Mouse (Mus musculus): ENCODE results near the gene Prr19. TPM values are rescaled to one million over a fixed set of nuclear protein-coding genes. Genes with fewer than 3 reads are reported as not detected.

The Prr19 gene
- polyA plus RNA-seq, 1 experiment from 2014 or later: 0.84 TPM

GRCm38 (mm10) chr7:25269029-25269428 is 32.2 kb upstream of the Prr19 start:
- WGBS: 39% methylated on average over 4 of the region's 4 CpGs
- no peaks in the 10 kb centered on the region for H3K27me3 ChIP-seq (ENCODE audit: insufficient read depth, low read length)
- H3K9me3 ChIP-seq (ENCODE audit: low read length): no peaks in the 10 kb centered on the region
- no peak for ATAC-seq (ENCODE audit: low FRiP score, low TSS enrichment)
- H3K4me1 ChIP-seq (ENCODE audit: insufficient read depth, low read length): peaks cover 25% of the 10 kb centered on the region
- H3K9ac ChIP-seq (replicated peaks; ENCODE audit: low read length): peak overlapping the region; percentile 85
- peaks cover 27% of the 10 kb centered on the region for H3K36me3 ChIP-seq (ENCODE audit: insufficient read depth, low read length)
- H3K4me2 ChIP-seq (replicated peaks; ENCODE audit: low read depth, low read length): peak overlapping the region; percentile 82
- H3K4me3 ChIP-seq (ENCODE audit: low read length): peak overlapping the region; percentile 76
- H3K27ac ChIP-seq (ENCODE audit: low read length): peak overlapping the region; percentile 74

- Histone ChIP-seq H3K4me1 (ENCODE audit: insufficient read depth, low read length) (peaks cover 32% of the 10 kb centered on the region), H3K27ac (ENCODE audit: low read length) (peak overlapping the region; percentile 74), H3K27me3 (ENCODE audit: insufficient read depth, low read length) (no peaks in the 10 kb centered on the region), H3K9ac (replicated peaks; ENCODE audit: low read length) (peak overlapping the region; percentile 85), H3K4me2 (replicated peaks; ENCODE audit: low read depth, low read length) (peak overlapping the region; percentile 82), H3K36me3 (ENCODE audit: insufficient read depth, low read length) (peaks cover 27% of the 10 kb centered on the region), H3K9me3 (ENCODE audit: low read length) (no peaks in the 10 kb centered on the region), H3K4me3 (ENCODE audit: low read length) (peak overlapping the region; percentile 76)
- 76% methylated on average over 8 of the region's 8 CpGs for WGBS
- ATAC-seq (ENCODE audit: low FRiP score, low TSS enrichment): no peak
These were observed 31.5 kb upstream of the Prr19 start for GRCm38 (mm10) chr7:25269545-25270271.

- Histone ChIP-seq H3K9me3 (ENCODE audit: low read length) (no peaks in the 10 kb centered on the region), H3K27ac (ENCODE audit: low read length) (peak overlapping the region; percentile 74), H3K4me1 (ENCODE audit: insufficient read depth, low read length) (peaks cover 42% of the 10 kb centered on the region), H3K36me3 (ENCODE audit: insufficient read depth, low read length) (peaks cover 27% of the 10 kb centered on the region), H3K27me3 (ENCODE audit: insufficient read depth, low read length) (no peaks in the 10 kb centered on the region), H3K4me2 (replicated peaks; ENCODE audit: low read depth, low read length) (no peak overlapping the region), H3K9ac (replicated peaks; ENCODE audit: low read length) (peak overlapping the region; percentile 85), H3K4me3 (ENCODE audit: low read length) (no peak overlapping the region)
- ATAC-seq (ENCODE audit: low FRiP score, low TSS enrichment): no peak
- 83% methylated on average over 35 of the region's 35 CpGs for WGBS
These were observed 30.3 kb upstream of the Prr19 start for GRCm38 (mm10) chr7:25270652-25271633.

- no peaks in the 10 kb centered on the region for H3K9me3 ChIP-seq (ENCODE audit: low read length)
- 0 out of 2 replicates have a peak overlapping the region, but pooled peaks have one; percentile 16 for H3K9ac ChIP-seq (replicated peaks; ENCODE audit: low read length)
- no peak for ATAC-seq (ENCODE audit: low FRiP score, low TSS enrichment)
- H3K27ac ChIP-seq (ENCODE audit: low read length): no peak overlapping the region
- peaks cover 27% of the 10 kb centered on the region for H3K36me3 ChIP-seq (ENCODE audit: insufficient read depth, low read length)
- 89% methylated on average over 30 of the region's 30 CpGs for WGBS
- no peak overlapping the region for H3K4me2 ChIP-seq (replicated peaks; ENCODE audit: low read depth, low read length)
- H3K27me3 ChIP-seq (ENCODE audit: insufficient read depth, low read length): no peaks in the 10 kb centered on the region
- H3K4me1 ChIP-seq (ENCODE audit: insufficient read depth, low read length): peaks cover 45% of the 10 kb centered on the region
- H3K4me3 ChIP-seq (ENCODE audit: low read length): no peak overlapping the region
These were observed 29.4 kb upstream of the Prr19 start for GRCm38 (mm10) chr7:25271651-25272444.

GRCm38 (mm10) chr7:25272445-25273258 is 28.6 kb upstream of the Prr19 start:
- Histone ChIP-seq H3K9ac (replicated peaks; ENCODE audit: low read length) (0 out of 2 replicates have a peak overlapping the region, but pooled peaks have one; percentile 16), H3K27ac (ENCODE audit: low read length) (no peak overlapping the region), H3K27me3 (ENCODE audit: insufficient read depth, low read length) (no peaks in the 10 kb centered on the region), H3K4me3 (ENCODE audit: low read length) (no peak overlapping the region), H3K4me2 (replicated peaks; ENCODE audit: low read depth, low read length) (no peak overlapping the region), H3K9me3 (ENCODE audit: low read length) (no peaks in the 10 kb centered on the region), H3K36me3 (ENCODE audit: insufficient read depth, low read length) (peaks cover 27% of the 10 kb centered on the region), H3K4me1 (ENCODE audit: insufficient read depth, low read length) (peaks cover 48% of the 10 kb centered on the region)
- no peak for ATAC-seq (ENCODE audit: low FRiP score, low TSS enrichment)
- 84% methylated on average over 38 of the region's 38 CpGs for WGBS

GRCm38 (mm10) chr7:25273259-25274241 is 27.7 kb upstream of the Prr19 start:
- 0 out of 2 replicates have a peak overlapping the region, but pooled peaks have one; percentile 19 for H3K9ac ChIP-seq (replicated peaks; ENCODE audit: low read length)
- no peaks in the 10 kb centered on the region for H3K27me3 ChIP-seq (ENCODE audit: insufficient read depth, low read length)
- peaks cover 27% of the 10 kb centered on the region for H3K36me3 ChIP-seq (ENCODE audit: insufficient read depth, low read length)
- no peak overlapping the region for H3K27ac ChIP-seq (ENCODE audit: low read length)
- H3K4me1 ChIP-seq (ENCODE audit: insufficient read depth, low read length): peaks cover 53% of the 10 kb centered on the region
- ATAC-seq (ENCODE audit: low FRiP score, low TSS enrichment): no peak
- H3K9me3 ChIP-seq (ENCODE audit: low read length): no peaks in the 10 kb centered on the region
- H3K4me2 ChIP-seq (replicated peaks; ENCODE audit: low read depth, low read length): no peak overlapping the region
- WGBS: 91% methylated on average over 22 of the region's 22 CpGs
- H3K4me3 ChIP-seq (ENCODE audit: low read length): no peak overlapping the region

- H3K4me2 ChIP-seq (replicated peaks; ENCODE audit: low read depth, low read length): no peak overlapping the region
- peak overlapping the region; percentile 26; the same call in 1 of the 2 replicates for H3K9ac ChIP-seq (replicated peaks; ENCODE audit: low read length)
- ATAC-seq (ENCODE audit: low FRiP score, low TSS enrichment): no peak
- H3K4me3 ChIP-seq (ENCODE audit: low read length): no peak overlapping the region
- 0 out of 2 replicates have a peak overlapping the region, but pooled peaks have one; percentile 14 for H3K27ac ChIP-seq (ENCODE audit: low read length)
- WGBS: 57% methylated on average over 5 of the region's 5 CpGs
- H3K4me1 ChIP-seq (ENCODE audit: insufficient read depth, low read length): peaks cover 48% of the 10 kb centered on the region
- no peaks in the 10 kb centered on the region for H3K27me3 ChIP-seq (ENCODE audit: insufficient read depth, low read length)
- H3K36me3 ChIP-seq (ENCODE audit: insufficient read depth, low read length): peaks cover 27% of the 10 kb centered on the region
- no peaks in the 10 kb centered on the region for H3K9me3 ChIP-seq (ENCODE audit: low read length)
These were observed 26.6 kb upstream of the Prr19 start for GRCm38 (mm10) chr7:25274571-25274970.

- Histone ChIP-seq H3K27me3 (ENCODE audit: insufficient read depth, low read length) (no peaks in the 10 kb centered on the region), H3K9ac (replicated peaks; ENCODE audit: low read length) (no peak overlapping the region), H3K4me1 (ENCODE audit: insufficient read depth, low read length) (peaks cover 48% of the 10 kb centered on the region), H3K9me3 (ENCODE audit: low read length) (no peaks in the 10 kb centered on the region), H3K4me3 (ENCODE audit: low read length) (no peak overlapping the region), H3K27ac (ENCODE audit: low read length) (no peak overlapping the region), H3K36me3 (ENCODE audit: insufficient read depth, low read length) (peaks cover 27% of the 10 kb centered on the region), H3K4me2 (replicated peaks; ENCODE audit: low read depth, low read length) (no peak overlapping the region)
- 87% methylated on average over 3 of the region's 3 CpGs for WGBS
- ATAC-seq (ENCODE audit: low FRiP score, low TSS enrichment): no peak
These were observed 26.2 kb upstream of the Prr19 start for GRCm38 (mm10) chr7:25274996-25275395.

All from kidney, embryonic 16.5 days (tissue).